Mouse (Mus musculus): ENCODE results near the gene Dpp9.

Gene Dpp9

DNA sequence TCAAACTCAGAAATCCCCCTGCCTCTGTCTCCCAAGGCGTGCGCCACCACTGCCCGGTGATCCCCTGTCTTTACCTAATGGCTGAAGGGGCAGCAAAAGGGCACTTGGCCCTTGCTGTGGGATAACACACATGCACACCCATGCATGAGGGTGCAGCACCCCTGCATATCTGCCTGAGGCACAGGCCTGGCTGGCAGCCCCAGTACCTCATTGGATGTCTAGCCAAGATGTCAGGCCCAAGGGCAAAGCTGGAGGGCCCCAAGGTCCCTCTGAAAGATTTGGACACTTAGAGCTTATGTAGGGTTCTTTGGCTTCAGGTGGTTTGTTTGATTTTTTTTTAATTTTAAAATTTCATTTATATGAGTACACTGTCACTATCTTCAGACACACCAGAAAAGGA, 43.3 kb downstream of the Dpp9 start:
- POLR2A ChIA-PET, result interaction anchor here in 2 of 4 experiments (0.7 to 2.5 kb wide), 8 partner anchors 8 to 97 kb away, joined by 3 to 13 read pairs (median 4); no protein-coding TSS in a partner anchor
- CTCF ChIA-PET, result interaction anchor here in 1 of 4 experiments (0.6 kb wide), 1 partner anchor 53 kb away, joined by 4 read pairs; no protein-coding TSS in a partner anchor

DNA sequence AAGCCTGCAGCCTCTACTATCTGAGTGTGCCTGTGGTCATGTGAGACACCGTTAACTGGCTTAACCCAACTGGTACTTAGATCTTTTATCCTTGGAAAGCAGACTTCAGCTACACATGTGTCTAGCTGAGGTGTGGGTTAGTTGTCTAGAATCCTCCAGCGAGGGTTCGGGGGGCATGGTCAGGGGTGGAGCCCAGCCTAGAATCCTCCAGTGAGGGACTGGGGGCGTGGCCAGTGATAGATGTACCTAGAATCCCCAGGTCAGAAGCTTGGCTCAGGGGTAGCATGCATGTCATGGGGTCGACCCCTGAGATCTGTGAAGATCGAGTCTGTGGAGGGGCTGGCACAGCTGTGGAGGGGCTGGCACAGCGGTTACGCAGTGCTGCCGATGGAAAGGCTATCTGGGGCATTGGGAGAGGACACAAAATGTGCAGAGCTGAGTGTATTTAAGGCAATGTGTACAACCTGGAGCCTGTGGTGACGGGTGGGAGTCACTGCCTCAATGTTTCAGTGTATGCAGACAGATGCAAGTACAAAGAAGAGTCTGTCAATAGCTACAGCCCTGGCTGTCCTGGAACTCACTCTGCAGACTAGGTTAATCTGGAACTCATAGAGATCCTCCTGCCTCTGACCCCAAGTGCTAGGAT, 45.2 kb downstream of the Dpp9 start:
- CTCF ChIA-PET, result interaction anchor here (0.8 to 1.6 kb wide), 7 partner anchors 28 to 108 kb away, joined by 3 to 4 read pairs (median 3); no protein-coding TSS in a partner anchor
- POLR2A ChIA-PET, result interaction anchor here in 3 of 4 experiments (0.7 to 2.9 kb wide), 23 partner anchors 8 to 161 kb away, joined by 3 to 13 read pairs (median 3); partner anchors contain the start of genes Dpp9 (in 1 of the 3) and Kdm4b (in 1 of the 3)

DNA sequence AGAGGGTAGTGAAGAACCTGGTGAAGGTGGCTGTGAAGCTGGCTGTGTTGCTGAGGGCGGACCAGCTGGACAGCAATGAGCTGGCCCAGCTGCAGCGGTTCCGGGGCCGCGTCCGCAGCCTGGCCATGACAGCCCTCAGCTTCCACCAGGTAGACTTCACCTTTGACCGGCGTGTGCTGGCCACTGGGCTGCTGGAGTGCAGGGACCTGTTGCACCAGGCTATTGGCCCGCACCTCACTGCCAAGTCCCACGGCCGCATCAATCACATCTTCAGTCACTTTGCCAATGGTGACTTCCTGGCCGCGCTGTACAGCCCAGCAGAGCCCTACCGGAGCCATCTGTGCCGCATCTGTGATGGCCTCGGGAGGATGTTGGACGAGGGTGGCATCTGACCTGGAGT, 46.8 kb downstream of the Dpp9 start:
- ChIA-PET CTCF (interaction anchor here in 1 of 4 experiments (0.7 kb wide), 1 partner anchor 55 kb away, joined by 9 read pairs; no protein-coding TSS in a partner anchor), POLR2A (interaction anchor here in 1 of 4 experiments (1.5 to 2.9 kb wide), 2 partner anchors 9 to 13 kb away, joined by 3 to 12 read pairs; no protein-coding TSS in a partner anchor)

DNA sequence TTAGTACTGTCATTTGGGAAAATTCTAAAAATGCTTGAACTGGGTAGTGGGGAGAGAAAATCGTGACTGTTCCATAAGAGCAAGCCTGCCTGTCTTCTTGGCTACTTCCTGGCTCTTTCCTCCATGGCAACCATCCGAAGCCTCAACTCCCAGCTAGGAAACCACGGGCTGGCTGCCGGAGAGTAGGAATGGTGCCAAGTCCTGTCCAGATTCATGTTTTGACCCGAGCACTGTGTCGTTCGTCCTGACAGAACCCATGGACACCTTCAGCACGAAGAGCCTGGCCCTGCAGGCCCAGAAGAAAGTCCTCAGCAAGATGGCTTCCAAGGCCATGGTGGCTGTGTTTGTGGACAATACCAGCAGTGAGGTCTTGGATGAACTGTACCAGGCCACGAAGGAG, 47.2 kb downstream of the Dpp9 start:
- CTCF ChIA-PET, result interaction anchor here in 1 of 4 experiments (0.7 kb wide), 1 partner anchor 55 kb away, joined by 9 read pairs; no protein-coding TSS in a partner anchor
- POLR2A ChIA-PET, result interaction anchor here in 2 of 4 experiments (0.6 to 1.8 kb wide), 5 partner anchors 10 to 80 kb away, joined by 3 to 5 read pairs (median 4); no protein-coding TSS in a partner anchor

DNA sequence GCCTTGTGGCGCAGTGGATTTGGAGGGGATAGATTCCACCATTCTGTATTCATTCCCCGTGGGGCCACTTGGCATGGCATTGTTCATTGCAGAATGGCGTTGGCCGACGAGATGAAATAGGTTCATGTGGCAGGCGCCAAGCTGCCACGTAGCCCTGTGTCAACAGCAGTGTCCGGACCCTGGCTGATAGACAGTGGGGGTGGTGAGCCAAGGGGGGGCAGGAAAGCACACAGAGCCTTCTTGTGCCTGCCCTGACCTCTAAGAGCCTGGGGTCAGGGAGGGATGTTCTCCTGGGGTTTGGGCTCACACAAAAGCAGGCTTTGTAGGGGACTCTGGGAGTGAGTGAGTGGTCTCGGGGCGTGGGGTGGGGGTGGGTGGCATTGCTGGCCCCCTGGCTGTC, 48.1 kb downstream of the Dpp9 start:
- ChIA-PET CTCF (interaction anchor here in 2 of 4 experiments (0.6 to 1.8 kb wide), 5 partner anchors 9 to 85 kb away, joined by 3 to 6 read pairs (median 4); no protein-coding TSS in a partner anchor), POLR2A (interaction anchor here in 3 of 4 experiments (0.9 to 1.8 kb wide), 8 partner anchors 11 to 131 kb away, joined by 3 to 5 read pairs (median 3); partner anchors contain the start of gene Chaf1a (in 1 of the 3))

DNA sequence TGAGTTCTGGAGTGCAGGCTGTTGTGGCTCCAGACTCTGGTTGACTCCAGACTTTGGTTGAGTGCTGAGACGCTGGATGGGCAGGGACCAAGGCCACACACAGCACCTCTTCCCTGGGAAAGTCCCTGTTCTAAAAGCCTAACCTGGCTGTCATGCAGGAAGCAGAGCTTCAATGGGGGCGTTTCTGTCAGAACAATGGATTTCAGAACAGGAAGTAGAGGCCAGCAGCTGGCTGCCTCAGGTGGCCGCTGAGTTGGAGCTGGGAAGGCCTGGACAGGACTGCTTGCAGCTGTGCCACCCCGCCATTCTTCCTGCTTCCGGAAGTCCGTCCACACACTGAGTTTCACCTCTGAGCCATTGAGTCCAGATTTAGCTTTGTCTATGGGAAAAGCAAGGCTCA, 48.9 kb downstream of the Dpp9 start:
- ChIA-PET POLR2A (interaction anchor here in 2 of 4 experiments (0.6 to 1.8 kb wide), 8 partner anchors 10 to 301 kb away, joined by 3 to 5 read pairs (median 4); partner anchors contain the start of gene Chaf1a (in 1 of the 2)), CTCF (interaction anchor here in 2 of 4 experiments (0.8 to 1.8 kb wide), 4 partner anchors 9 to 85 kb away, joined by 3 to 5 read pairs (median 4); no protein-coding TSS in a partner anchor)

DNA sequence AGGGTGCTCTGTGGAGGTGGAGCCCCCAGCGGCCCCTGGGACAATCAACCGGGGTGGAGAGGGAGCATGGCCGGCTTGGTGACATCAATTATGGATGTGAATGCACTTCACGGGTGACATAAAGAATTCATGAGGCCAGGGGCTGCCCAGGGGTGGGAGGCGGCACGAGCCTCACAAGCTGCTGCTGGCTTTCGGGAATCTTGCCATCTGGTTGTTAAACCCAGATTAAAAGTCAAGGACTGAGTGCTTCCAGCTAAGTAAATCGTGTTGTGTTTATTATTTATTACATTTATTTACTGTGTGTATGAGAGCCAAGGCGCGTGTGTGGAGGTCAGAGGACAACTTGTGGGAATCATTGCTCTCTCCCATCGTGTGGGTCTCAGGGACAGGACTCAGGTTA, 53.0 kb downstream of the Dpp9 start:
- ChIA-PET POLR2A (interaction anchor here in 2 of 4 experiments (0.5 to 1.8 kb wide), 7 partner anchors 16 to 213 kb away, joined by 3 to 6 read pairs (median 3); partner anchors contain the start of genes Dpp9 (in 1 of the 2), Ebi3 (in 1 of the 2) and Sema6b (in 1 of the 2)), CTCF (interaction anchor here in 2 of 4 experiments (0.5 to 1.8 kb wide), 3 partner anchors 90 to 462 kb away, joined by 3 to 5 read pairs (median 4); partner anchors contain the start of gene Catsperd (in 1 of the 2))

DNA sequence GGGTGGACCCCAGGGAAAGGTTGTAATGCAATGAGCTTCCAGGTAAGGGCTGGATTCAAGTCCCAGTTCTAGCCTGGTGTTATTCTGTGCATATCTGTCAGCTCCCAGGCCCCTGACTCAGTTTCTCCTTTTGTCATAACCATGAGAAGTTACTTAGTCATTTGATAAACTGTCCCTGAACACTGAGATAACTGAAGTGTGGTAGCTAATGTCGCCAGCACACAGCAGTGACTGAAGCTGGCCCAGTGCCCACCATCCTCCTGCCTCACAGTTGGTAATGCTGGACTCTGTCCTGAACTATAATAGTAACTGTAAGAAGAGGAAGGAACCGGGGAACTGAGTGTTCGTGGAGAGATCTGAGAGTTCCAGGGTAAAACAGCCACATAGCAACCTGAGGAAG, 54.2 kb downstream of the Dpp9 start:
- POLR2A ChIA-PET, result interaction anchor here in 2 of 4 experiments (1.0 to 1.8 kb wide), 7 partner anchors 9 to 136 kb away, joined by 3 to 6 read pairs (median 3); partner anchors contain the start of genes Chaf1a (in 1 of the 2), Dpp9 (in 1 of the 2), Hdgfl2 (in 1 of the 2) and Sema6b (in 1 of the 2)
- CTCF ChIA-PET, result interaction anchor here in 2 of 4 experiments (1.3 to 1.8 kb wide), 2 partner anchors 33 to 91 kb away, joined by 4 to 6 read pairs; no protein-coding TSS in a partner anchor

DNA sequence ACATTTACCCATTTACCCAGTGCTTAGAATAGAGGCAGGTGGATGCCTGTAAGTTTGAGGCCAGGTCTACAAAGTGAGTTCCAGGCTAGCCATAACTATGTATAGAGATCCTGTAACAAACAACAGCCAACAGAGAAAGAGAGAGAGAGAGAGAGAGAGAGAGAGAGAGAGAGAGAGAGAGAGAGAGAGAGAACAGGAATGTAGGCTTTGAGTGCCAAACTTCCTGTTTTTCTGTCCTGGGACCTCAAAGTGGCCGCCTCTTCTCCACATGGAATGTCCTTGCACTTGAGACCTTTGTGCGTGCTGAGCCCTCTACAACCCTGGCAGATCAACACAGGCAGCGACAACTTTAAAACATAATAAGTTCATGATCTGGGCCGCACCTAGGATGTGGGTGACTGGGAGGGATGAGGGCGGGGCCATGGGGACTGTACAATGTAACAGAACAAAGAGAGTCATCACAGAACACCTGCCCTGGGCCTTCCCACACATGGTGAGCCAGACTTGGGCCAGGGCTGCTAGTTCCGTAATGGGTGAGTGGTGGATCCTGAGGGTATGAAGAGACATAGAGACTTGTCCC, 55.1 kb downstream of the Dpp9 start:
- POLR2A ChIA-PET, result interaction anchor here in 2 of 4 experiments (1.0 to 1.3 kb wide), 6 partner anchors 11 to 137 kb away, joined by 3 to 4 read pairs (median 3); partner anchors contain the start of genes Chaf1a (in 1 of the 2), Dpp9 (in 1 of the 2) and Hdgfl2 (in 1 of the 2)

DNA sequence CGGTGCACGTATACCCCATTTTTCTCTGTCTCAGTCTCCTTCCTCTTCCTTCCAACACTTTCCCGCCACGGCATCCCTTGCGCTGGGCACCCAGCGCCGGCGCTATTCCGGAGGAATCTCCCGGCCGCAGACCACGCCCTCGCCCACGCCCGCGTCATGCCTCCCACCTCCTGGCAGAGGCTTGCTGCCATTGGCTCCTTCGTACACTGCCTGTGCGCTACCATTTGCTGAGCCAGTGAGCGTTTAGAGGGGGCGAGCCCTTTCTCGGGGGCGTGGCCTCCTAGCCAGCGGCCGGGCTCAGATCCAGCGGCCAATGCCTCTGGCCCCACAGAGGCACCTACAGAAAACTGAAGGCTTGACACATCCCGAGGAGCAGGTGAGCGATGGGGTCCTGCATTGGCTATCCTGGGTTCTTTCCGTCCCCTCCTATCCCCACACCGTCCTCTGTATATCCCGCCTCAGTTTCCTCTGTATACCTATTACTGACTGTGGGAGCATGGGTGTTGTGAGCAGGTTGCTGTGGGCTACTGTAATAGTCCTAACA, 56.4 kb downstream of the Dpp9 start, which contains the start of gene Tnfaip8l1:
TSS of gene Tnfaip8l1 (plus strand) at position 247 of the 544 bp plus-strand sequence.
- POLR2A ChIA-PET, result interaction anchor here in 1 of 4 experiments (1.1 to 1.3 kb wide), 2 partner anchors 31 to 54 kb away, joined by 3 read pairs; no protein-coding TSS in a partner anchor
- CTCF ChIA-PET, result interaction anchor here in 1 of 4 experiments (3.6 kb wide), 1 partner anchor 31 kb away, joined by 29 read pairs; no protein-coding TSS in a partner anchor

More for the DNA sequence above, 55.1 kb downstream of the Dpp9 start:
- CTCF ChIA-PET, result interaction anchor here in 1 of 4 experiments (1.3 kb wide), 1 partner anchor 32 kb away, joined by 6 read pairs; no protein-coding TSS in a partner anchor

DNA sequence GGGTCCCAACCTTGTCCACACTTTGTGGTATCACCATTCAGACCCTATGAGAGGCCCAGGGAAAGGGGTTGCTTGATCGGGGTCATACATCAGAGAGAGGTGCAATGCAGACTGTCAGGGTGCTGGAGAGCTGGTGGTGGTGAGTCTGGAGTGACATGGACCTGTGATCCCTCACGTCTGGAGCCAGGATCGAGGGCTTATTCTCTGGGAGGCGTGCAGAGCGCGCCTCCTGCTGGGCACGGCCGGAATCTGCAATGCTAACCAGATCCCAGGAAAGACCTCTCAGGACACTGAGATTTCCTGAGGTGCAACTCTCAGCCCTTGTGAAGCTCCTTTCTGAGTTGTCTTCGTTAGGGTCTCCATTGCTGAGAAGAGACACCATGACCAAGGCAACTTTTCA, 59.0 kb downstream of the Dpp9 start:
- ChIA-PET CTCF (interaction anchor here (0.6 to 3.6 kb wide), 40 partner anchors 9 to 493 kb away, joined by 3 to 29 read pairs (median 4); partner anchors contain the start of genes Sema6b (in 2 of the 4), Dpp9 (in 1 of the 4), Kdm4b (in 1 of the 4) and Lonp1 (in 1 of the 4)), POLR2A (interaction anchor here in 3 of 4 experiments (0.7 to 1.8 kb wide), 16 partner anchors 9 to 120 kb away, joined by 3 to 7 read pairs (median 4); partner anchors contain the start of genes Chaf1a (in 1 of the 3), Hdgfl2 (in 1 of the 3), Plin5 (in 1 of the 3) and Ubxn6 (in 1 of the 3))

DNA sequence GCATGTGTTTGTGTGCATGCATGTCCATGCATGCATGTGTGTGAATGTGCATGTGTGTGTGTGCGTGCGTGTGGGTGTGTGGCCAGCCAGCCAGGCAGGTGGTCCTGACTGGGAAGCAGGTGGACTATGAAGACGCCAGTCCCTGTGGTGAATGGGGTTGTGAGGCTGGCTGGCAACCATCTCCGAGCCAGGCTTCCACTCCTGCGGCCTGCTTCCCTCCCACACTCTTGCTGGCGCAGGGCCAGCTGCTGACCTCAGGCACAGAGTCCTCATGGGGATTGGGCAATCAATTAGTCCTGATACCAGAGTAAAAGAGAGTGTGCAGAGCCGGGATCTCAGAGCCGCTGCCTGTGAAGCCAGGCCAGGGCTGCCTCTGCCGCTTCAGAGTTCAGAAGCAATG, 65.1 kb downstream of the Dpp9 start:
- CTCF ChIA-PET, result interaction anchor here in 2 of 4 experiments (0.5 to 1.5 kb wide), 2 partner anchors 22 to 369 kb away, joined by 3 read pairs; no protein-coding TSS in a partner anchor
- POLR2A ChIA-PET, result no interaction called here

DNA sequence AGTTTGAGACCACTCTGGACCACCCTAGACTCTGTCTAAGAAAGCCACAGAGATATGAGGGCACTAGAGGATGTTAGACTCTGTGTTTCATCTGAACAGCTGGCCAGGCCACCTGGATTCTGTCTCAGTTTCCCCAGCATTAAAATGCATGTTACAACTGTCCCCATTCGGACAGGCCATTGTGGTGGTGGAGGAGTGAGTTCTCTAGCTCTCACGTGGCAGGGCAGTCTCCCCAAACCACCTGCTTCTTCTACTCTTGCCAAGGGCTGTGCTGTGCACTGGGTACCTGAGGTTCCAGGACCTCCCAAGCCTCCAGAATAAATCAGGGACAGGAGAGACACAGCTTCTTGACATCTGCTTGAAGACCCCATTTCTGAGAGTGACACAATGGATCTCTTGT, 68.8 kb downstream of the Dpp9 start:
- ChIA-PET CTCF (interaction anchor here in 2 of 4 experiments (1.0 to 1.8 kb wide), 5 partner anchors 10 to 38 kb away, joined by 3 to 5 read pairs (median 4); no protein-coding TSS in a partner anchor), POLR2A (interaction anchor here in 2 of 4 experiments (1.0 to 1.7 kb wide), 4 partner anchors 11 to 31 kb away, joined by 3 to 4 read pairs (median 4); no protein-coding TSS in a partner anchor)

DNA sequence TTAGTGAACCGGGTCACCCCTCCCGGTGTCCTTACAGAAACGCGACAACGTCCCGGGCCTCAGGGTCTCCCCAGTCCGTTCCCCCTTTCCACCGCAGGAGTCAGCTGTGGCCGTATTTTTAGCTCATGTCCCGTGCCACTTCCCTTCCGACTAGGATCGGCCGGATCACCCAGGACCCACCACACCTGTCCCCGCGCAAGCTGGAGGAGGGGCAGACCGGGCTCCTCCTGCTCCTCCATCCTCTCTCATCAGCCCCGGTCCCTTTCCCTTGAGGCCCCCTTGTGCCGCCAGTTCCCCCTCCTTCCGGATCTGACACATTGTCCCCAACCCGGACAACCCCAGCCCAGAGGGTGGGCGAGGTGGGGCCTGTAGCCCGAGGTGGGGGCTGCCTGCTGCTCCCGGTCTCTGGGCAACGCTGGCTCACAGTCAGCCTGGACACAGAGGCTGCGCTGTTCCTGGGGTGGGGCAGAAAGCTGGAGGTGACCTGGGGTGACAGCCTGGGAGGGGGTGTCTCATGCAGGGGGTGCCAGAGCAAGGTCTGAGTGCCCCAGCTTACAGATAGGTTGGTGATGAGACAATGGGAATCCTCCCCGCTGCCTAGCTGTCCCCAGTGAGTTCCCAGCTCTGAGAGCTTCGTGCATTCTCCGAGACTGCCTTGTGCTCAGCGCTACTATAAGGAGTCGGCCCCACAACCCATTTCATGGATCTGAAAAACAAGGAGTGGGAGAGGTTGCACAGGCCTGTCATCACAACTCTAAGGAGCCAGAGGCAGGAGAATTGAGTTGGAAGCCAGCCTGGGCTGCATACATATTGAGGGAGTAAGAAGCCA, 69.7 kb downstream of the Dpp9 start:
- ChIA-PET POLR2A (interaction anchor here in 3 of 4 experiments (0.5 to 1.7 kb wide), 6 partner anchors 8 to 30 kb away, joined by 3 to 4 read pairs (median 4); no protein-coding TSS in a partner anchor), CTCF (interaction anchor here in 2 of 4 experiments (0.7 to 1.8 kb wide), 8 partner anchors 11 to 37 kb away, joined by 3 to 9 read pairs (median 4); no protein-coding TSS in a partner anchor)

DNA sequence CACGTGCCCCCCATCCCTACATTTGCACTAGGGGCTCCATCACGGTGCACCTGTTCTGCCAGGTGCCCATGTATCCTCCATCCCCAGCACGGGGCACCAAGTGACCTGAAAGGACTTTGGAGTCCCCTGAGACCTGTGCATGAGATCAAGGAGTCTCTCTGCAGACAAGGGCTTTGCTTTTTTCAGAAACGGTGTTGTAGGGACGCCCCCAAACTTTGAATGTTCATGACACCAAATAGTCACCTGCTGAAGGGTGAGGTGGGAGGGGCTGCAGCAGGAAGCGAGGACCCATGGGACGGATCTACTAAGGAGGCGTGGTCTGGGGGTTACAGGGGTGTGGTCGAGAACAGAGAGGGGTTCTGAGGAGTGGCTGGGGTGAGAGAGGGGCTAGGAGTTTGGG, 70.4 kb downstream of the Dpp9 start:
- ChIA-PET CTCF (interaction anchor here in 2 of 4 experiments (0.7 to 1.8 kb wide), 4 partner anchors 10 to 17 kb away, joined by 3 to 9 read pairs (median 4); no protein-coding TSS in a partner anchor), POLR2A (interaction anchor here in 1 of 4 experiments (0.9 to 1.3 kb wide), 4 partner anchors 9 to 71 kb away, joined by 3 to 4 read pairs (median 3); partner anchors contain the start of gene Plin5)

DNA sequence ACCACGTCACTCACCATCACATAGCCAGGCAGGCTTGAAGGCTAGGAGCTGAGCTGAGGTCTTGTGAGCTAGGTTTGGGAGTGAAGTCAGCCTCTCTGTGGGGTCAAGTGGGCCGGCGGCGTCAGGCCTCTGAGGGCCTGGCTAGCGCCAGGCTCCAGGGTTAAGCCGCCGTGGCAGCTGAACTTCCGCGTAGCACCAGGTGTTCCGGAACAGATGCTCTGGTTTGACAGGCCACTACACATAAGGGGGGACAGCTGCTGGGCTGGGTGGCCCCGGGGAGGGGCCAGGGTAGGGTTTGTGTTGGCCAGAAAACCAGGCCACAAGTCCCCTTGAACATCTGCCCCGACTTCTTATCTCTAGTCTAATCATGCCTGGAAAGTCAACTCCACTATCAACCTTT, 71.3 kb downstream of the Dpp9 start:
- ChIA-PET POLR2A (interaction anchor here in 2 of 4 experiments (0.5 to 1.5 kb wide), 6 partner anchors 13 to 72 kb away, joined by 3 to 4 read pairs (median 3); partner anchors contain the start of gene Plin5 (in 1 of the 2)), CTCF (interaction anchor here in 2 of 4 experiments (1.2 to 1.9 kb wide), 3 partner anchors 16 to 108 kb away, joined by 3 to 6 read pairs (median 4); no protein-coding TSS in a partner anchor)
